Mouse (Mus musculus) kidney, postnatal 0 days (tissue): ENCODE measurements around the gene Rnf8. TPM values are rescaled to one million over a fixed set of nuclear protein-coding genes. Genes with fewer than 3 reads are reported as not detected.

Experiments
- ATAC-seq: fragments of 200-750 bp; cut with Nextera tagmentation; replicated peaks from 2 replicates; pipeline ENCODE4 v1.8.0; 2017; ENCODE audit warnings: low read depth, moderate number of reproducible peaks, moderate TSS enrichment, moderate library complexity; ENCODE audit not compliant: low FRiP score
- DNase-seq: peaks from one replicate; pipeline ENCODE4 v3.0.0-alpha.2; 2016; ENCODE audit warnings: low spot score
- H3K27ac ChIP-seq: fragments of 300-500 bp; sonication (generic); 2 replicates; pipeline ENCODE4 v1.5.1; 2014; ENCODE audit warnings: mild to moderate bottlenecking
- H3K27me3 ChIP-seq: fragments of 300-500 bp; sonication (generic); 2 replicates; pipeline ENCODE4 v1.6.1; 2014; ENCODE audit warnings: low read length, mixed read lengths; ENCODE audit not compliant: insufficient read depth
- H3K36me3 ChIP-seq: fragments of 300-500 bp; sonication (generic); 2 replicates; pipeline ENCODE4 v1.6.1; 2014; ENCODE audit warnings: low read length, mixed read lengths; ENCODE audit not compliant: insufficient read depth
- H3K4me1 ChIP-seq: fragments of 300-500 bp; sonication (generic); replicated peaks from 2 replicates; pipeline ENCODE4 v1.6.1; 2014; ENCODE audit warnings: antibody characterized with exemption, low read length, mixed read lengths; ENCODE audit not compliant: insufficient read depth
- H3K4me2 ChIP-seq: fragments of 300-500 bp; sonication (generic); 2 replicates; pipeline ENCODE4 v1.6.1; 2014; ENCODE audit warnings: mild to moderate bottlenecking, low read length, moderate library complexity, mixed read lengths
- H3K4me3 ChIP-seq: fragments of 300-500 bp; sonication (generic); replicated peaks from 2 replicates; pipeline ENCODE4 v1.5.1; 2014; ENCODE audit warnings: low read depth, low read length
- H3K9ac ChIP-seq: fragments of 300-500 bp; sonication (generic); 2 replicates; pipeline ENCODE4 v1.6.1; 2014; ENCODE audit warnings: low read depth, low read length
- H3K9me3 ChIP-seq: fragments of 300-500 bp; sonication (generic); replicated peaks from 2 replicates; pipeline ENCODE4 v1.6.1; 2016; ENCODE audit warnings: low read length, inconsistent platforms, mixed read lengths
- CTCF ChIP-seq: IDR thresholded peaks from 2 replicates; pipeline ENCODE4 v1.5.1; 2016; ENCODE audit warnings: antibody characterized with exemption, low read depth, mild to moderate bottlenecking, moderate library complexity
- WGBS: fragments of 180-500 bp; shearing (Covaris S2); extraction: QIAGEN DNeasy Blood & Tissue Kit; methylation state at CpG from one replicate; pipeline ENCODE4 v1.1.7; 2014; 5-methylcytosine and 5-hydroxymethylcytosine counted together
- polyA plus RNA-seq: library from polyadenylated mRNA; unstranded; fragments of >200 nt; fragmentation: Nextera tagmentation; extraction: Ambion mirVana; gene quantifications from 2 replicates; pipeline ENCODE4 v1.2.1, GENCODE M21; 2015

The Rnf8 gene
- polyA plus RNA-seq, 1 experiment from 2014 or later = 50.3 TPM

DNA sequence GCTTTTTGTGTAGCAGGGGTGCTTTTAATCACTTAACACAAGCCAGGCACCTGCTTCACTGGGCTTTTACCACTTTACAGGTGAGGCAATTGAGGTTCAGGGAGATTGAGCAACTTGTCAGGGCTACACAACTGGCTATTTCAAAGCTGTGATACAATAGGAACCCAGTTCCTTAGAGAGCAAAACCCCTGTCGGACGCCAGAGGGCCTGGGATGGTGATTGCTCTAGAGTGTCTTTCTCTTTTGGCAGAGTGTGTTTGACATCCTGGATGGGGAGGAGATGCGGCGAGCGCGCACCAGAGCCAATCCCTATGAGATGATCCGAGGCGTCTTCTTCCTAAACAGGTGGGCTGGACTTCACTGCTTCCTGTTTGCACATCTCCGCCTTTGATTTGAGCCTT lies 67.1 kb downstream of the Rnf8 start:
- 95% methylated on average over 9 of the region's 9 CpGs for WGBS
- no peak for DNase-seq
- Histone ChIP-seq H3K27me3 (no peaks in the 10 kb centered on the region), H3K4me3 (no peak overlapping the region), H3K36me3 (peaks cover 64% of the 10 kb centered on the region), H3K27ac (no peak overlapping the region), H3K4me1 (no peaks in the 10 kb centered on the region), H3K9ac (no peak overlapping the region), H3K9me3 (no peaks in the 10 kb centered on the region), H3K4me2 (no peak overlapping the region)
- TF ChIP-seq CTCF = no peak
- ATAC-seq = no peak

DNA sequence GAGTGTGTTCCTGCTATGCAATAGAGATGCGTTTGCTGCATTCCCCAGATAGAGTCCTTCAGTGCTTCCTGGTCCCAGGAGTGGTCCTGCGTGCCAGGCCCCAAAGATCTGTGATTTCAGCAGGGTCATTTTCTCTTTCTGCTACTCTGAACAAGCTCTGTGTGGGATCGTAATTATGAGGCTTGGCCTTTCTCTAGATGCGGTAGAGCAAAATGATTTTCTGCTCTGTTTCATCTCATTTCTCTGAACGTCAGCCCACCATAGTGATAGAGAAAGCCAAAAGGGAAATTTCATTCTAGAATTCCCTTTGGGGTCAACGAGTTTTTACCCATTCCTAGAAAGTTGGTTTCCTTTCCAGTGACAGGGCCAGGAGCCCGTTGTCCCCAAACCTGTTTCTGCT lies 67.7 kb downstream of the Rnf8 start:
- WGBS = 84% methylated on average over 7 of the region's 7 CpGs
- H3K9me3 ChIP-seq = no peaks in the 10 kb centered on the region
- peaks cover 62% of the 10 kb centered on the region for H3K36me3 ChIP-seq
- ATAC-seq = no peak
- H3K4me2 ChIP-seq = no peak overlapping the region
- no peak overlapping the region for H3K27ac ChIP-seq
- no peaks in the 10 kb centered on the region for H3K4me1 ChIP-seq
- no peak overlapping the region for H3K4me3 ChIP-seq
- TF ChIP-seq CTCF = no peak
- no peaks in the 10 kb centered on the region for H3K27me3 ChIP-seq
- H3K9ac ChIP-seq = no peak overlapping the region
- DNase-seq = no peak

DNA sequence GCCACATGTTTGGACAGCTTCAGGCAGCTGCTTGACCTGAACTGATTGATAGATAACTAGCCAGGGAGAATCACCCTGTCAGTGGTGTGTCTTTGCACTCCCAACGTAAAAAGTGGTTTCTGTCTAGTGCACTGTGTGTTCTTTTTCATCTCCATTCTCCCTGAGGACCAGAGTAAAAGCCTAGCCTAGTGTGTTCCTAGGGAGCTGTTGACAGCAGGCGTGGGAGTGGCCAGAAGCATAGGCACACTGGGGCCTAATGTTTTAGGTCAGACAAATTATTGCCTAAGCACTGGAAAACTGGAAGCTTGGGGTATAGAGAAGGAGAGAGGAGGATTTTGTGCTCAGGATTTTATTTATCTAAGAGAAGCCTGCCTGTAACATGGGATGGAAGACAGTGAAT lies 68.5 kb downstream of the Rnf8 start:
- Histone ChIP-seq H3K9me3 (no peaks in the 10 kb centered on the region), H3K36me3 (peaks cover 61% of the 10 kb centered on the region), H3K9ac (no peak overlapping the region), H3K4me1 (no peaks in the 10 kb centered on the region), H3K27me3 (no peaks in the 10 kb centered on the region), H3K4me3 (no peak overlapping the region), H3K27ac (no peak overlapping the region), H3K4me2 (no peak overlapping the region)
- ATAC-seq = no peak
- TF ChIP-seq CTCF = no peak
- 56% methylated on average over 2 of the region's 2 CpGs for WGBS
- peak; percentile 32 for DNase-seq

DNA sequence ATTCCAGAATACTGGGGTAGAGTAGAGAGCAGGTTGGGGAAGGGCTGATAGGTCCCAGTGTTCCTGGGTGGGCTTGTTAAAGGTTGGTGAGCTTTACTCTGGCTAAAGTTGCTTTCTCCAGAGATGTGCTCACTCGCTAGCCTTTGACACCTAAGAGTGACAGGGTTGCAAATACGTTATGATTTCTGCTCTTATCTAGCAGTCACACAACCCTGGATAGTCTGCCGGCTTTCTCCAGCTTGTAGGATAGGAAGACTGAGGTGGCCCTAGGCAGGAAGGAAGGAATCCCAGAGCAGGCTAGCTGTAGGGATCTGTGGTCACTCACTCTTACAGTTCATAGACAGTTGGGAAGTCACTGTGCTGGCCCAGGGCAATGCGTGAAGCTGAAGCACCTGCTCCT lies 69.7 kb downstream of the Rnf8 start:
- Histone ChIP-seq H3K4me2 (no peak overlapping the region), H3K9ac (no peak overlapping the region), H3K9me3 (no peaks in the 10 kb centered on the region), H3K27me3 (no peaks in the 10 kb centered on the region), H3K4me1 (no peaks in the 10 kb centered on the region), H3K27ac (no peak overlapping the region), H3K36me3 (peaks cover 60% of the 10 kb centered on the region), H3K4me3 (no peak overlapping the region)
- no peak for ATAC-seq
- WGBS = 91% methylated on average over 4 of the region's 4 CpGs
- DNase-seq = no peak
- no peak for TF ChIP-seq CTCF

DNA sequence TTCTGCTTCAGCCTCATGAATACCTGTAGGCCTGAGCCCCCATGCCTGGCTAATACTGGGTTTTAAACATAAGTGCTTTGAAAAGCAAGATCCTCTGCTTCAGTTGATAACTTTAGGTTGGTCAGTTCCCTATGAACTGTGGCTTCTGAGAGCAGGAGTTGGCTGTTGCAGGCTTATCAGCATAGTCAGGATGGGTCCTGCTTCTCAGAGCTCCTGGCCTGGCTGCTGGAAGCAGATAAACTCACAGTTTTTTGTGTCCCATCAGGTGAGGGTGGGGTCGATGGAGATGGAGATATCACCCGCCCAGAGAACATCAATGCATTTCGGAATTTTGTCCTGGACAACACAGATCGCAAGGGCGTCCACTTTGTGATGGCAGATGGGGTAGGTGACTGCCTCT lies 72.2 kb downstream of the Rnf8 start:
- Histone ChIP-seq H3K27ac (no peak overlapping the region), H3K9ac (no peak overlapping the region), H3K36me3 (peaks cover 58% of the 10 kb centered on the region), H3K27me3 (no peaks in the 10 kb centered on the region), H3K4me3 (no peak overlapping the region), H3K4me2 (no peak overlapping the region), H3K4me1 (no peaks in the 10 kb centered on the region), H3K9me3 (no peaks in the 10 kb centered on the region)
- ATAC-seq (no peak), DNase-seq (no peak)
- WGBS = 97% methylated on average over 5 of the region's 5 CpGs
- no peak for TF ChIP-seq CTCF

DNA sequence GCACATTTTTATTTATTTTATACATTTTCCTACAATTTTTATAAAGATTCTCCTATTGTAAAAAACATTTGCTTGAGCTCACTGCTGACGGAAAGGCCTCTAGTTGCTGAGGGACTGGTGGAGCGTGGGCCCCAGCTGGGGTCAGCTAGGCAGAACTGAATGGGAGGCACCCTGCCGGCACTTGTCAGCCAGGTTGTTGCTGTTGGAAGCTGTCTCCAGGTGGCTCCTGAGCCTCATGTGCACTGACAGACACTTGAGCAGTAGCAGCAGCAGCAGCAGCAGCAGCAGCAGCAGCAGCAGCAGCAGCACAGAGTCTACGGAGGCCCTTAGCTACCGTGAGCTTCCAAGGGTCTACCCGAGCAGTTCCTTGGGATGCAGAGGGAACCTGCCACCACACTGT lies 72.8 kb downstream of the Rnf8 start:
- no peak overlapping the region for H3K4me3 ChIP-seq
- H3K4me2 ChIP-seq = no peak overlapping the region
- H3K9me3 ChIP-seq = no peaks in the 10 kb centered on the region
- DNase-seq = no peak
- no peak for TF ChIP-seq CTCF
- 67% methylated on average over 6 of the region's 6 CpGs for WGBS
- H3K36me3 ChIP-seq = peaks cover 52% of the 10 kb centered on the region
- H3K27me3 ChIP-seq = no peaks in the 10 kb centered on the region
- H3K27ac ChIP-seq = no peak overlapping the region
- H3K4me1 ChIP-seq = no peaks in the 10 kb centered on the region
- ATAC-seq = no peak
- no peak overlapping the region for H3K9ac ChIP-seq

DNA sequence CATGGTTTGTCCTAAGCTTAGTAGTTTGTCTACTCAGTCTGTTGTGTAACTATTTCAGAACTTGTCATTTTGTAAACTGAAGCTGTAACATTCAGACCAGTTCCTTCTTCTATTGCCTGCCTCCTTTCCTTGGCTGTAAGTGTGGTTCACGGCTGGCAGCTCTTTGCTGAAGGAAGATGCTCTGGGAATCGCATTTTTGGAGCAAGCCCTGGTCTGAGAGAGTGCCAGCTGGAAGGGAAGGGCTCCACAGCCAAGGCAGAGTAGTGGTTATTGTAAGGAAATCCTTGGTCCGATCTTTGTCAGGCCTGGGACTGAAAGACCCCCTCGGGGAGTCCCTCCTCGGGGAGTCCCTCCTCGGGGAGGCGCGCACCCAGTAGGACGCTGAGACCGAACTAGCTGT lies 74.0 kb downstream of the Rnf8 start:
- Histone ChIP-seq H3K27me3 (no peaks in the 10 kb centered on the region), H3K4me2 (no peak overlapping the region), H3K9me3 (no peaks in the 10 kb centered on the region), H3K36me3 (peaks cover 50% of the 10 kb centered on the region), H3K27ac (no peak overlapping the region), H3K4me3 (no peak overlapping the region), H3K9ac (no peak overlapping the region), H3K4me1 (no peaks in the 10 kb centered on the region)
- ATAC-seq (no peak), DNase-seq (no peak)
- 91% methylated on average over 10 of the region's 10 CpGs for WGBS
- TF ChIP-seq CTCF = no peak
